Mouse (Mus musculus) embryo, embryonic 11.5 days (tissue): ENCODE data around the gene Rab3gap2.

Experiments
- DNase-seq: peaks from one replicate; pipeline ENCODE4 v3.0.0-alpha.2; 2012; ENCODE audit warnings: low read depth, low spot score

The Rab3gap2 gene

GRCm38 (mm10) chr1:185226889-185227288, 23.0 kb downstream of the Rab3gap2 start:
- DNase-seq: no peak

DNA sequence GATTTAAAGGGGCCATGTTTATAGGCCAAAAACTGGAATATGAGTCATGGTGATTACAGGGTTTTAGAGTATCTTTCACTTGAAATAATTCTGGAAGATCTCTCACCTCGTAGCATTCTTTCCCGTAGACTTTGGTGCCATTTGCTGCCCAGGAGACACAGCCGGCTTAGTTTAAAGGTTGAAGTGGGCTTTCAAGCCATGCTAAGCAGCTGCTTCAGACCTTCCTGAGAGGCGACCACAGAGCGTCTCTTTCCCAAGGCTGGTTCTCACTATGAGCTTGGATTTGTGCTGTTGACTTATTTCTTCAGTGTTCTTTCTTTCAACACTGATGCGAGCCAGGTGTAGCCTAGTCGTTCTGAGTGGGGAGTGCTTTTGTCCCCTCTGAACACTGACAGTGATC, 23.8 kb downstream of the Rab3gap2 start:
- no peak for DNase-seq

GRCm38 (mm10) chr1:185229406-185230201, 25.7 kb downstream of the Rab3gap2 start:
- DNase-seq: no peak

DNA sequence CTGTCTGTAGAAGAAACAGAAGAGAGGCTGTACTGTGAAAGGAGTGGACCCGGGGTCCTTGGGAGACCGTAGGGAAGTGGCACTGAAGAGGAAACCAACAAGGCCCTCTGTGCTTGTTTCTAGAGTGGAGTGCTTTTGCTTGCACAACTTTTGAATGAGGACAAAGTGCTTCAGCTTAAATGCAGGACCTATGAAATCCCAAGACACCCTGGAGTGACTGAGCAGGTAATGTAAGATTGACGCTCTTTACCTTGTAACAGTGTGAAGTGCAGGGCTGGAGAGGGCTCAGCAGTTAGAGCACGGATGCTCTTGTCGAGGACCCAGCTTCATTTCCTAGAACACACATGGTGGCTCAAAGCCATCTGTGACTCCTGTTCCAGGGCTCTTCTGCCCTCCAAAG, 31.9 kb downstream of the Rab3gap2 start:
- DNase-seq: no peak

- no peak for DNase-seq
These were observed 32.6 kb downstream of the Rab3gap2 start for GRCm38 (mm10) chr1:185236530-185236929.

GRCm38 (mm10) chr1:185243013-185243412, 39.1 kb downstream of the Rab3gap2 start:
- DNase-seq: no peak

- no peak for DNase-seq
These were observed 41.5 kb downstream of the Rab3gap2 start for GRCm38 (mm10) chr1:185245456-185245855.

DNA sequence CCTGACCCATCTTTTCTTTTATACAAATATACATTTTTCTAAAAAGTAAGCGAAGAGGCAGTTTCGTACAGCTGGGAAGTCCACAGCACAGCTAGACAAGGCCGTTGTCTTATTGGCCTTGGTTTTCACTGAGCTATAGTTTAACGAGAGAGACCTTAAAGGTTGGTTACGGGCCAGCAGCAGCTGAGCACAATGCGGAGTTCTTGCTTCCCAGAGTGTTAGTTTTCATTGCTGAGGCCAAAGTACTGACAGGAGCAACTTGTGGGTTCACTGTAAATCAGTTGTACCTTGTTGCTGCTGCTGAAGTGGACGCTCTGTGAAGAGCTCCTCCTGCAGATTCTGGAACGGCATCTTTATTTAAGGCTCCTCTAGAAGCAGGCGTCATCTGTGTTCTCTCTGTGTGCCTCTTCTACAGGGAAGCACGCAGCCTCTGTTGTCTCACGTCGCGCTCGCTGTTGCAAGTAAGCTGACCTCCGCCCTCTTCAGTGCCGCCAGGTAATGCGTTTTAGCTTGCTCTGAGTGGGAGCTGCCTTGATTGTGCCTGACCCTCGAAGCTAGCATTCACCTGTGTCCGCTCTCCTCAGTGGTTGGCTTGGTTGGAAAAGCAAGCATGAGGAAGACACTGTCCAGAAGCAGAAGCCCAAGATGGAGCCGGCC, 43.6 kb downstream of the Rab3gap2 start:
- DNase-seq: no peak

GRCm38 (mm10) chr1:185248728-185249127, 44.8 kb downstream of the Rab3gap2 start:
- DNase-seq: no peak

DNA sequence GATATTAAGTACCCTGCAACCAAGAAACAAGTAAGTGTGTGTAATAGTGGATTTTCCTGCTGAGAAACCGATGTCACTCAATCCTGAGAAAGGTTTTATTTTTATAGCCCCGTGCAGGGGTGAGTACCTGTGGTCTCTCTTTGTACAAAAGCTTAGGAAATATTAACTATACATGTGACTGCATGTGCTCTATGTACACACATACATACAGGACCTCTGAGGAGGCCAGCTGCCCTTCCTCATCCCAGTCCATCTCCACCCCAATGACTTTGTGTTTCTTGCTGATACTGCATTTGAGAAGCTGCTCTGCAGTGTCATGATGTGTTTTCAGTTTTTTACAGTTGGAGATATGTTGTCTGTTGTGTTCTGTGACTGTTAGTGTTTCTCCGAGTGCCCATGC, 48.4 kb downstream of the Rab3gap2 start:
- no peak for DNase-seq

DNA sequence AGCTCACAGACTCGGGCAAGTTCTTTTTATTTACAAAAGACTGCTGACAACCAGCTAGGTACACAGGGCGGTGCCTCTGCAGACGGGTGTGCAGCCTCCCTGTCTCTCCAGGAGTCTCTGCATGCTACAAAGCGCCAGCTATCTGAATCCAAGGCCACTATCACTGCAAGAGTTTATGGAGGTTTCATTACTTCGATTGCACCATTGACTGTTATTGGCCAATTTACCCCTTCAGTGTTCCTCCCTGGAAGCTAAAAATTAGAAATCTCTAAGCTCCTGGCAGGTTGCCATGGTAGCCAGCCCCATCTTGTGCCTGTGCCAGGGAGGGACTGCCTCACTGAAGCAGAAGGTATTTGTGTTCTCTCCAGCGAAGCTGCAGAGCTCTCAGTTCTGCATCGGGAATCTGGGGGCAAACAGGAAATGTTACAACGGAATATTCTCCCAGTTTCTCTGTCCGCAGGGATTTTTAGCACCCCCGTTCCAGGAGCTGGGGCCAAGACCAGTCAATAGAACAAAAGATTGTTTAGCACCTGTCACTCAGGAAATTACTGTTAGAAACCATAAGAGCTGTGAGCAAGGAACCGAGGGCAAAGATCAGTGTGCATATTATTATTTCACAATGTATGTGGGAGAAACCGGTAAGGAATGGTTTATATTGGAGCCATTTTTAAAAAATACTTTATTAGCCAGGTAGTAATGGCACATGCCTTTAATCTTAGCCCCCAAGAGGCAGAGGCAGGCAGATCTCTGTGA, 49.4 kb downstream of the Rab3gap2 start:
- DNase-seq: no peak

DNA sequence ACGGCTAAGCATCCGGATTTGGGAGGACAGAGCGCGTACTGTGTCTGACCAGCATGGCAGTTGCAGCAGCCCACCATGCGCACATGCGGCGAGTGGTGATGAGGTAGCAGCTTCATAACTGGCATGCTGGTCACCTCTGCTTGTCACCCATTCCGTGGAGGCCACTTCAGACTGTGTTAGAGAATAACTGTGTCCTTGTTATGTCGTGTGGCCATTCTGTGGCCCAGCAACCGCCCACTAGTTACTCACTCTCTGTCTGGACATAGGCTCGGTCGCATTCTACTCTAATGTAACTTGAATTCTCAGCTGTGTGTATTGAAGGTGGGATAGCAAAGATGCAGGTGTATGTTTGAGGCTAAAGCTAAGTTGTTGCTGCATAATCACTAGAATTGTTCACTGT, 51.4 kb downstream of the Rab3gap2 start:
- DNase-seq: no peak

- no peak for DNase-seq
These were observed 52.8 kb downstream of the Rab3gap2 start for GRCm38 (mm10) chr1:185256753-185257152.

DNA sequence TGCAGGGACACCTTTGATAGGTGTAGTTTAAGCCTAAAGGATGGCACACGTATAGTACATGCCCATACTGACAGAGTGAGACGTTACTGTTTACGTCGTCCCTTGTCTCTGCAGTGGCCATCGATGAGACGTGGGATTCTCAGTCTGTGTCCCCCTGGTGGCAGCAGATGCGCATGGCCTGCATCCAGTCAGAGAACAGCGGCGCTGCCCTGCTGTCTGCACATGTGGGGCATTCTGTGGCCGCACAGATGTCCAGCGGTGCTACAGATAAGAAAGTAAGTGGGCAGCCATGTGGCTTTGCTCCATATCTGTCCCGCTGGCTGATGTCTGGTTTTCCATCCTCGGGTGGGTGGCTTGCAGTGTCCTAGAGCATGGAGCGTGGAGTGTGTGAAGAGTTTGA, 58.6 kb downstream of the Rab3gap2 start:
- DNase-seq: peak; percentile 4

GRCm38 (mm10) chr1:185268675-185269074, 64.8 kb downstream of the Rab3gap2 start:
- DNase-seq: no peak

GRCm38 (mm10) chr1:185270403-185271097, 66.6 kb downstream of the Rab3gap2 start:
- DNase-seq: no peak

DNA sequence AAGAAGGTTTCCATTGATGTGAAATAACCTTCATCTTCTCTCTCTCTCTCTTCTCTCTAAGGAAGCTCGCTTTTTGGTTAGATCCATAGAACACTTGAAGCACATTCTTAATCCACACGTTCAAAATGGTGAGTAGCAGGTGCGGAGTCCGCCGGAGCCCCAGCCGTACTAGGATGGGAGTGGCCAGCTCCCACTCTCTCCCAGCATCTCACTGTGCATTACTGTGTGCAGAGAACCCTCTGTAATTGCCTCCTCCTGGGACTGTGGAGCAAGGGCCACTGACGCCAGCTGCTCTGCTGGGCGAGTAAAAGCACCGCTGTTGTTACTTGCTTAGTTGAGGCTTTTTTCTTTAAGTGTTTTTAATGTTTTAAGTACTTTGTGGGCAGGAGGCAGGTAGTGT, 67.5 kb downstream of the Rab3gap2 start:
- no peak for DNase-seq

GRCm38 (mm10) chr1:185274819-185275545, 71.1 kb downstream of the Rab3gap2 start:
- no peak for DNase-seq

- no peak for DNase-seq
These were observed 72.1 kb downstream of the Rab3gap2 start for GRCm38 (mm10) chr1:185275976-185276375.

DNA sequence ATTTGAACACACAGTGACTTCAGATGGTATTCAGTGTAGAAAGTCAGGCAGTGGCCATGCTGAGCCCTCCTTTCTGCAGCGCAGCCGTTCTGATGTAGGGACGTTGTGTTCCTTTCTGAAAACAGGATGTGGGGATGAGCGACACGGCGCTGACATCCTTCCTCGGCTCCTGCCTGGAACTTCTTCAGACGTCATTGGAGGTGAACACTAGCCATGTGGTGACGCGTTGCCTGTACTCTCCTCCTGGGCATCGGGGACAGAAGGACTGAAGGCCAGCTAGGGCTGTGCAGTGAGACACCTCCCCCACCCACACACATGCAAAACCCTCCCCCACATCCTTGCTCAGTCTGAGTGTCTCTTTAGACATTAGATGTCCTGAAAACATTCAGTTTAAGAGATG, 73.1 kb downstream of the Rab3gap2 start:
- DNase-seq: no peak

DNA sequence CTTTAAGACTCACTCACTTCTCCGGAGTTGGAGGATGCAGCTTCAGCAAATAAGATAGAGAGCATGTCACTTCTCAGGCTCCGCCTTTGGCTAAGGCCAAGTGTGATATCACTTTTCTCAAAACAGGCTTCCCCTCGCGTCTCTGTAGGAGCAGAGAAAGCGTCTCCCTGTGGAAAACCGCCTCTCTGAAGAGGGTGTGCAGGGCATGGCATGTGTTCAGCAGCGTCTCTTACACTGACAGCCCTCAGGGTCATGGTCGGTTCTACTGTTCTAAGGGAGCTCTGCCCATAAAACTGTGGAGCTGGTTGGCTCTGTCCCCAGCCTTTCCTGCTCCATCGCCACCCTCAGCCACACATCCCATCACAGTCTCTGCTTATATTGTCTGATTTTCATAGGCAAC, 75.4 kb downstream of the Rab3gap2 start:
- no peak for DNase-seq
